Mouse (Mus musculus) spleen, postnatal 36 days (tissue): ENCODE data around the gene Rgs9.

Source experiments
- DNase-seq, 2 experiments: peaks; one replicate each; pipeline ENCODE4 v3.0.0; 2022; ENCODE audit warnings: low spot score in 2 of 2, mixed read lengths in 1 of 2

The Rgs9 gene

DNA sequence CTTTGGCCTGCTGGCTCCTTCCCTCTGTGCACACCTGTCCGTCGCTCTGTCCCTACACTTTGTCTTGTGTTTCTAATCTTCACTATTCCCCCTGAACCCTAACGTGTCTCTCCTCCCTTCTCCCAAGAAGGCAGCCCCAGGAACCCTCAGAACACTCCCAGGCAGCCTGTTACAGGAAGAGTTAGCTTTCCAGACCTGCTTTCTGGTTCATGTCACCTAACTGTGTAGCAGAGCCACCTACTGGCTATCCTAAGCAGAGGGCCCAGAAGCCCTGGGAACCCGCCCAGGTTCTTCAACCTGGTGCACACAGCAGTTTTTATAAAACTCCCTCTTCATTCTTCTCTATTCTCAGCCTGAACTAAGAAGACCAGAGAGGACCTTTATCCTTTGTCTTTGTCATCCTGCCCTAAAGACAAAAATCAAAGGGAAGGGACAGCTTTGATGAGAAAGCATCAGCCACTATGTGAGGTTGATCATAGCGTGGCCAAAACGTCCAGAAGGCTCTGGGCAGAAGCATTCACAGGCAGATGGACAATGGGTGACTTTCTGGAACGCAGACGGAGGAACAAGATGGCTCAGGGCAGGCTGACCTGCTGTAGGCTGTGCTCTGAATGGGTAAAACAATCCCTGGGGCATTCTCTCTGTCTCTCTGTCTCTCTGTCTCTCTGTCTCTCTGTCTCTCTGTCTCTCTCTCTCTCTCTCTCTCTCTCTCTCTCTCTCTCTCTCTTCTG, 119.0 kb downstream of the Rgs9 start:
- no peak for DNase-seq

DNA sequence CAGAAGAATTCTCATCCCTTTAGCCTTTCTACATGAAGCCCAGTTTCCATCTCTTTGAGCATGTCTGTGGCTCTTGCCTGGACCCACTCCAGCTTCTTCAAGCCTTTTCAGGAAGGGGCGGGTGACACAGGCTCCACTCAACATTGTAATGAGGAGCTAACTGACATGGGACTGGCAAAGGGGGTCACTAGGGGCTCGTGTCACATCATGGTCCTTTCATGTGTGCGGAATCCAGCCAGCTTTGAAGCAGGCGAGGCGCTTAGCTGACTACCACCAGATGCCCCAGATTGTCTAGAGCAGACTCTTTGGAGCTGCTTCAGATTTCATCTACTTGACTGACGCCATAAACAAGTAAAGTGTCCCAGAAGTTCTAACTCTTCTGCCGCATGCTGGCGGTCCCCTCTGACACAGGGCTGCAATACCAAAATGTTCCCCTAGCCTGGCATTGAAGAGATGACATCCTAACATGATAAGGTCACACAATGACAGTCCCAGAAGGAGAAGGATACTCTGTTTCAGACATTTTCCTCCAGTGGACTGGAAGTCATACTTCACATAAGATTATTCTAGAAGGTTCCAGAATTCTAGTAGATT, 122.5 kb downstream of the Rgs9 start:
- DNase-seq: no peak
